Mouse (Mus musculus): ENCODE data around the gene Tyk2. TPM values are rescaled to one million over a fixed set of nuclear protein-coding genes. Genes with fewer than 3 reads are reported as not detected.

Tyk2 gene
- total RNA-seq, 2 experiments from 2014 or later = 12.5 to 18.6 TPM

GRCm38 (mm10) chr9:21062928-21063327 lies 68.1 kb downstream of the Tyk2 start:
- DNase-seq = no peak

Small RNA genes lying within 50 kb of the gene (microRNA-seq; reads per million reads assigned to microRNA genes)
- not detected for gene Mir7082

Other genes starting within 250 kb of the Tyk2 start
- gene Ppan, start 243.1 kb downstream of the Tyk2 start, total RNA-seq (2021) = 10 to 100 TPM; 32.6 to 38.2 TPM
- 100 to 1,000 TPM; 136 to 143 TPM for gene Eif3g, start 232.6 kb downstream of the Tyk2 start, total RNA-seq (2021)
- 10 to 100 TPM; 44.9 to 54.7 TPM for gene Dnmt1, start 171.4 kb downstream of the Tyk2 start, total RNA-seq (2021)
- 1 to 10 TPM; 7.4 to 9.7 TPM for gene S1pr2, start 154.5 kb downstream of the Tyk2 start, total RNA-seq (2021)
- 100 to 1,000 TPM; 121 to 125 TPM for gene Mrpl4, start 128.5 kb downstream of the Tyk2 start, total RNA-seq (2021)
- 10 to 100 TPM; 10.8 to 12.4 TPM for gene Icam1, start 115.3 kb downstream of the Tyk2 start, total RNA-seq (2021)
- 1 to 10 TPM; 2.3 to 3.2 TPM for gene Icam4, start 101.9 kb downstream of the Tyk2 start, total RNA-seq (2021)
- gene Icam5, start 99.2 kb downstream of the Tyk2 start, total RNA-seq (2021) = under 1 TPM; 0.51 to 0.67 TPM
- not detected for gene Zglp1, start 64.2 kb downstream of the Tyk2 start, total RNA-seq (2021)
- gene Gm49373, start 58.1 kb downstream of the Tyk2 start, total RNA-seq (2021) = under 1 TPM; 0.45 to 0.51 TPM
- gene Fdx1l, start 57.6 kb downstream of the Tyk2 start, total RNA-seq (2021) = 10 to 100 TPM; 32.5 to 38.6 TPM
- gene Gm38431, start 39.2 kb downstream of the Tyk2 start, total RNA-seq (2021) = 1 to 10 TPM in 1 of 2 experiments, under 1 TPM in 1; 0.63 to 1.5 TPM
- gene Raver1, start 39.2 kb downstream of the Tyk2 start, total RNA-seq (2021) = 10 to 100 TPM; 47.2 to 50.3 TPM
- gene Cdc37, start 18.7 kb upstream of the Tyk2 start, total RNA-seq (2021) = 100 to 1,000 TPM; 155 to 160 TPM
- gene Pde4a, start 34.5 kb upstream of the Tyk2 start, total RNA-seq (2021) = 10 to 100 TPM; 22.7 to 31.5 TPM
- 10 to 100 TPM; 39.4 to 45.8 TPM for gene Keap1, start 108.1 kb upstream of the Tyk2 start, total RNA-seq (2021)
- 1 to 10 TPM; 1.4 to 1.7 TPM for gene S1pr5, start 117.2 kb upstream of the Tyk2 start, total RNA-seq (2021)
- gene Atg4d, start 134.1 kb upstream of the Tyk2 start, total RNA-seq (2021) = 10 to 100 TPM; 45.4 to 48.1 TPM
- 10 to 100 TPM; 28.8 to 38.4 TPM for gene Kri1, start 156.7 kb upstream of the Tyk2 start, total RNA-seq (2021)
- gene Cdkn2d, start 160.2 kb upstream of the Tyk2 start, total RNA-seq (2021) = 10 to 100 TPM; 16.8 to 23.8 TPM
- gene Ap1m2, start 181.1 kb upstream of the Tyk2 start, total RNA-seq (2021) = under 1 TPM in 1 of 2 experiments, not detected in 1; 0.15 TPM
- gene Slc44a2, start 189.5 kb upstream of the Tyk2 start, total RNA-seq (2021) = 10 to 100 TPM; 48.3 to 63.4 TPM
- gene Ilf3, start 236.6 kb upstream of the Tyk2 start, total RNA-seq (2021) = 10 to 100 TPM; 54.4 to 67.4 TPM

Data from adrenal gland, postnatal 10 days (tissue).